Mouse (Mus musculus) heart, postnatal 0 days (tissue): ENCODE measurements at regions not wholly inside any gene's neighbourhood (a gene's known extent, or its start where the extent isn't known, plus 50 kb on each side); places are given as distances from the start of the nearest gene placed in this dataset.

Experiments
- ATAC-seq: fragments of 200-750 bp; cut with Nextera tagmentation; 2 replicates; pipeline ENCODE4 v1.8.0; 2017; ENCODE audit warnings: low read depth, moderate number of reproducible peaks, moderate library complexity; ENCODE audit not compliant: insufficient read depth
- DNase-seq: peaks from one replicate; pipeline ENCODE4 v3.0.0-alpha.2; 2016; ENCODE audit warnings: low spot score
- H3K27ac ChIP-seq: fragments of 300-500 bp; sonication (generic); 2 replicates; pipeline ENCODE4 v1.5.1; 2014; ENCODE audit warnings: low read depth, mild to moderate bottlenecking
- H3K27me3 ChIP-seq: fragments of 300-500 bp; sonication (generic); 2 replicates; pipeline ENCODE4 v1.6.1; 2014; ENCODE audit warnings: low read length, mixed read lengths; ENCODE audit not compliant: control insufficient read depth, insufficient read depth
- H3K36me3 ChIP-seq: fragments of 300-500 bp; sonication (generic); replicated peaks from 2 replicates; pipeline ENCODE4 v1.6.1; 2014; ENCODE audit warnings: low read length, mixed read lengths; ENCODE audit not compliant: control insufficient read depth, insufficient read depth
- H3K4me1 ChIP-seq: fragments of 300-500 bp; sonication (generic); 2 replicates; pipeline ENCODE4 v1.6.1; 2014; ENCODE audit warnings: antibody characterized with exemption; ENCODE audit not compliant: control insufficient read depth, insufficient read depth
- H3K4me2 ChIP-seq: fragments of 300-500 bp; sonication (generic); 2 replicates; pipeline ENCODE4 v1.6.1; 2014; ENCODE audit warnings: low read depth, mild to moderate bottlenecking, low read length, moderate library complexity
- H3K4me3 ChIP-seq: fragments of 300-500 bp; sonication (generic); 2 replicates; pipeline ENCODE4 v1.5.1; 2014; ENCODE audit warnings: low read depth, low read length
- H3K9ac ChIP-seq: fragments of 300-500 bp; sonication (generic); replicated peaks from 2 replicates; pipeline ENCODE4 v1.6.1; 2014; ENCODE audit warnings: low read depth, low read length, mixed read lengths
- H3K9me3 ChIP-seq: fragments of 300-500 bp; sonication (generic); replicated peaks from 2 replicates; pipeline ENCODE4 v1.6.1; 2016; ENCODE audit warnings: low read length; ENCODE audit not compliant: control insufficient read depth
- CTCF ChIP-seq: IDR thresholded peaks from 2 replicates; pipeline ENCODE4 v1.5.1; 2016; ENCODE audit warnings: antibody characterized with exemption, control low read depth, low read depth
- EP300 ChIP-seq: IDR thresholded peaks from 2 replicates; pipeline ENCODE4 v1.6.1; 2016; ENCODE audit warnings: antibody characterized with exemption, low read depth
- WGBS: fragments of 180-500 bp; shearing (Covaris S2); extraction: QIAGEN DNeasy Blood & Tissue Kit; methylation state at CpG from one replicate; pipeline ENCODE4 v1.1.7; 2014; 5-methylcytosine and 5-hydroxymethylcytosine counted together

DNA sequence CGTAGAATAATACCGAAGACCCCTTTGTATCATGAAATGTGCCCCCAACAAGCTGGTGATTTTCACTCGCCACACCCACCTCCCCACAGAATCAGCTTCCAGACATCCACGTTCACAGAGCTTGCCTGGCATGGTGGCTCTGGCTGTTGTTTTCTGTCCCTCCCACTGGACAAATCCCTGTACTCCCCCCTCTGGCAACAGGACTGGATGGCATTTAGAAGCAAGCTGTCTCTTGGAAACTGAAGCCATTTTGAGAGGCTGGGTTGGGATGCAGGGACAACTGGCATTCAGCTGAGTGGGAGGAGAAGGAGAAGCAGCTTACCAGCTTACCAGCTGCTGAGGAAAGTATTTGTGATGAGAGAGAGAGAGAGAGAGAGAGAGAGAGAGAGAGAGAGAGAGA lies 105.6 kb upstream of the Spdl1 start:
- no peak overlapping the region for H3K27ac ChIP-seq
- H3K4me3 ChIP-seq, result no peak overlapping the region
- no peak for DNase-seq
- no peak overlapping the region for H3K9ac ChIP-seq
- H3K27me3 ChIP-seq, result no peaks in the 10 kb centered on the region
- no peak overlapping the region for H3K4me2 ChIP-seq
- H3K9me3 ChIP-seq, result no peaks in the 10 kb centered on the region
- no peaks in the 10 kb centered on the region for H3K36me3 ChIP-seq
- TF ChIP-seq CTCF, result no peak
- no peak for TF ChIP-seq EP300
- no peak for ATAC-seq
- H3K4me1 ChIP-seq, result no peaks in the 10 kb centered on the region
- 75% methylated on average over 4 of the region's 4 CpGs for WGBS

DNA sequence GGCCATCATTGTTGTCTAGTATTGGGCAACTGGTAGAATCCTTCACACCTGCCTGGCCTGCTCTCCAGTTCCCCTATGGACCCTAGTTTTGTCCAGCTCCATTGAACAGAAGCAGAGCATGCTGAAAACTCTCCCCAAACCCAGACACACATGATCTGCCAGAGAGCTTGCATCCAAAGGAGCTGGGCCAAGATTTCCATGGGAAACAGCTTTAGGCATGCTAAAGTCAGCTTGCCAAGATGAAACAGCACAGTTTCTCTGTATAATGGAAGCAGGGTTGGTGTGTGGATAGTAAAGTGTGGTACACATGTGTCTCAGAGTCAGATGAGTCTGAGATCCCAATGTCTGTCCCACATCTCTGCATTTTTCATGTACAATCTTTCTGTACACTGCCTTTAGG lies 98.8 kb upstream of the Spdl1 start:
- H3K27ac ChIP-seq, result no peak overlapping the region
- no peaks in the 10 kb centered on the region for H3K4me1 ChIP-seq
- TF ChIP-seq CTCF (no peak), EP300 (no peak)
- no peak overlapping the region for H3K4me2 ChIP-seq
- no peak for ATAC-seq
- H3K9ac ChIP-seq, result no peak overlapping the region
- H3K36me3 ChIP-seq, result no peaks in the 10 kb centered on the region
- DNase-seq, result no peak
- no peaks in the 10 kb centered on the region for H3K27me3 ChIP-seq
- no peaks in the 10 kb centered on the region for H3K9me3 ChIP-seq
- no peak overlapping the region for H3K4me3 ChIP-seq

DNA sequence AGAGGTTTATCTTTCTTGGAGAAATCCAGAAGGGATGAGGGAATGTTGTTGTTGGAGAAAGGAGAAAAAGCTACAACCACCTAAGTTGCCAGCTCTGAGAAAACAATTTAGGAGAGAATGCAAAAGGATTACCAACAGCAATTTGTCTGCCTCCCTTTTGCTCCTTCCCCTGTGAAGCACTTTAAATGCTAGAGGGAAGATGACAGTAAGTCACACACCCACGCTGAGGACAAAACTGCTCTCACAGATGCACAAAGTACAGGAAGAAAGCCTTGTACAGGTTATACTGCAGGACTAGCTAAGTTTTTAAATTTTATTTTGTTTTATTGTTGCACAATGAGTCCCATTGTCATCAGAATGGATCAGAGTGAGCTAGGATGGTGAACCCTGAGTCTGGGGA lies 83.7 kb upstream of the Spdl1 start:
- no peak for TF ChIP-seq EP300
- no peak for TF ChIP-seq CTCF
- no peaks in the 10 kb centered on the region for H3K4me1 ChIP-seq
- no peak overlapping the region for H3K4me3 ChIP-seq
- no peak overlapping the region for H3K4me2 ChIP-seq
- 45% methylated on average over 1 of the region's 1 CpGs for WGBS
- no peak overlapping the region for H3K27ac ChIP-seq
- H3K9ac ChIP-seq, result no peak overlapping the region
- ATAC-seq (no peak), DNase-seq (no peak)
- 0 out of 2 replicates have a peak, but pooled peaks cover 8% of the 10 kb centered on the region for H3K9me3 ChIP-seq
- H3K36me3 ChIP-seq, result no peaks in the 10 kb centered on the region
- no peaks in the 10 kb centered on the region for H3K27me3 ChIP-seq

DNA sequence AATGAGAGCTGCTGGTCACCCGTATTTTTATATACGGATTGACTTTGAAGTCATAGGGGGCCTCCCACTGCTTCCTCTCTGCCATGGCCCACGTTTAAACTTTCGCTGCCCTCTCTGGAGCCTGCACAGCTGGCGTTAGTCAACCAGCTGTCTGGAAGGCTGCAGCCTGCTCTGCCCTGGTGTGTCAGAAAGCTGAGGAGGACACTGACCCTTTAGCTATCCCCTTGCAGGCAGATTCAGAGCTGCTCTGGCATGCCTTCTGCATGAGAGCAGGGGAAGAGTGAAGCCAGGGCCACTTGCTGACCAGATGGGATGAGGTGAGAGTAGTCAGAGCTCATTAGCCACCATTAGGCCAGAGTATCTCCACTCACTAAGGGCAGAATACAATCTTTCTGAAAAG lies 76.4 kb upstream of the Spdl1 start:
- WGBS, result 37% methylated on average over 5 of the region's 5 CpGs
- H3K4me2 ChIP-seq, result no peak overlapping the region
- ATAC-seq (no peak), DNase-seq (no peak)
- no peak overlapping the region for H3K27ac ChIP-seq
- H3K4me3 ChIP-seq, result no peak overlapping the region
- H3K9ac ChIP-seq, result no peak overlapping the region
- TF ChIP-seq CTCF (no peak), EP300 (no peak)
- H3K4me1 ChIP-seq, result no peaks in the 10 kb centered on the region
- H3K36me3 ChIP-seq, result no peaks in the 10 kb centered on the region
- H3K9me3 ChIP-seq, result no peaks in the 10 kb centered on the region
- no peaks in the 10 kb centered on the region for H3K27me3 ChIP-seq

DNA sequence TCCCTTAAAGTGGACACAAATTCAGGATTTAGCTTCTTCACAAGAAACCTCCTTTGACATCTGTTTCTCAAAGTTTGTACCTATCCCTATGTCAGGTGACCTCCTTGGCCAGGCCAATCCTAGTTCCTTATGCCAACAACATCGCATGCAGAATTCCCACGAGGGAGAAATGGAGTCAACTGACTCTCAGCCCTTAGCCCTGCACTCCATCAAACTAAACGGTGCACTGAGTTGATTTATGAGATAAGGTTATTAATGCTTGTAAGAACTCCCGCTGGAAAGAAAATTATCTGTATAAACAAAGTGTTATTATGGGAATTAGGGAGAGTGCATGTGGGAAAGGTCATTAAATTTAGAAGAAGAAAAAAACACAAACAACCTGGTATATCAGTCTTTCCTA lies 70.8 kb upstream of the Spdl1 start:
- ATAC-seq (no peak), DNase-seq (no peak)
- no peak overlapping the region for H3K9ac ChIP-seq
- no peaks in the 10 kb centered on the region for H3K27me3 ChIP-seq
- H3K4me2 ChIP-seq, result no peak overlapping the region
- H3K36me3 ChIP-seq, result no peaks in the 10 kb centered on the region
- WGBS, result 50% methylated on average over 4 of the region's 4 CpGs
- TF ChIP-seq CTCF, result no peak
- no peak for TF ChIP-seq EP300
- H3K4me1 ChIP-seq, result no peaks in the 10 kb centered on the region
- H3K4me3 ChIP-seq, result no peak overlapping the region
- H3K9me3 ChIP-seq, result no peaks in the 10 kb centered on the region
- H3K27ac ChIP-seq, result no peak overlapping the region

DNA sequence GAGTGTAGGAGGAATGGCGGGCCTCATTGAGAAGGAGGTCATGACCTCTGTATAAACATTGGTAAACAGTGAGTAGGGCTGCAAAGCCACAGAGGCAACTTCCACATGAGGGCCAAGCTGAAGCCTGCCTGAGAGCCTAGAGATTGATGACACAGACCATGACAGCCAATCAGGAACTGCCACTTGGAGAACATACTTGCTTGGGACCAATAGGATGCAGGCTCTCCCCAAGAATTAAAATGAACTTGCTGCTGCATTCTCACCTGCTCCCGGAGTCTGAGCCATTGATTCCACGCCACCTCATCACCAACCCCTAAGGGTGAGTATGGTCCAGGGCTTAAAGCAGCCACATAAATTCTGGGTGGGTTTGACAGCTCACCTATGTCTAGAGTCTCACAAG lies 66.0 kb upstream of the Spdl1 start:
- no peak overlapping the region for H3K9ac ChIP-seq
- DNase-seq, result no peak
- H3K4me3 ChIP-seq, result no peak overlapping the region
- no peaks in the 10 kb centered on the region for H3K9me3 ChIP-seq
- no peaks in the 10 kb centered on the region for H3K36me3 ChIP-seq
- H3K27ac ChIP-seq, result no peak overlapping the region
- WGBS, result 75% methylated on average over 3 of the region's 3 CpGs
- TF ChIP-seq EP300 (no peak), CTCF (no peak)
- no peak for ATAC-seq
- no peaks in the 10 kb centered on the region for H3K4me1 ChIP-seq
- H3K4me2 ChIP-seq, result no peak overlapping the region
- H3K27me3 ChIP-seq, result no peaks in the 10 kb centered on the region
